Mouse (Mus musculus): ENCODE measurements around the gene Garnl3.

The Garnl3 gene

GRCm38 (mm10) chr2:32966689-32967631 lies 164.5 kb downstream of the Garnl3 start:
- DNase-seq = peak; percentile 91

- no peak for DNase-seq
These were observed 165.2 kb downstream of the Garnl3 start for GRCm38 (mm10) chr2:32966184-32966688.

GRCm38 (mm10) chr2:32965511-32966183 lies 165.8 kb downstream of the Garnl3 start:
- DNase-seq = no peak

GRCm38 (mm10) chr2:32964659-32965457 lies 166.6 kb downstream of the Garnl3 start:
- DNase-seq = no peak

GRCm38 (mm10) chr2:32963981-32964380 lies 167.5 kb downstream of the Garnl3 start:
- DNase-seq = no peak

- no peak for DNase-seq
These were observed 167.9 kb downstream of the Garnl3 start for GRCm38 (mm10) chr2:32963544-32963943.

DNA sequence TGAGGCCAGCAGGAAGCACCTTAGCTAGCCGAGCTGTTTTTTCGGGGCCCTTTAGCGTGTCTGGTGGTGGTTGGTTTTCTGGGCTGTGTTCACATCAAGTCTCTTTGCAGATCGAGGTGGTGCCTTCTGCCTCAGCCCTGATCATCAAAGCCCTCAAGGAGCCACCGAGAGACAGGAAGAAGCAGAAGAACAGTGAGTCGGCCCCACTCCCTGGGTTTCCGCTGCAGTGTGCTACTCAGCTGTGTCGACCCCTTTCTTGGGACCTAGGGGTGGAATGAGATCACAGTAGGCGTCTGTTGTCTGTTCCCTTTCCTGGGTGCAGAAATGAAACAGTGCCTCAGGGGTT lies 168.6 kb downstream of the Garnl3 start:
- DNase-seq = no peak

- no peak for DNase-seq
These were observed 169.2 kb downstream of the Garnl3 start for GRCm38 (mm10) chr2:32962062-32962874.

DNA sequence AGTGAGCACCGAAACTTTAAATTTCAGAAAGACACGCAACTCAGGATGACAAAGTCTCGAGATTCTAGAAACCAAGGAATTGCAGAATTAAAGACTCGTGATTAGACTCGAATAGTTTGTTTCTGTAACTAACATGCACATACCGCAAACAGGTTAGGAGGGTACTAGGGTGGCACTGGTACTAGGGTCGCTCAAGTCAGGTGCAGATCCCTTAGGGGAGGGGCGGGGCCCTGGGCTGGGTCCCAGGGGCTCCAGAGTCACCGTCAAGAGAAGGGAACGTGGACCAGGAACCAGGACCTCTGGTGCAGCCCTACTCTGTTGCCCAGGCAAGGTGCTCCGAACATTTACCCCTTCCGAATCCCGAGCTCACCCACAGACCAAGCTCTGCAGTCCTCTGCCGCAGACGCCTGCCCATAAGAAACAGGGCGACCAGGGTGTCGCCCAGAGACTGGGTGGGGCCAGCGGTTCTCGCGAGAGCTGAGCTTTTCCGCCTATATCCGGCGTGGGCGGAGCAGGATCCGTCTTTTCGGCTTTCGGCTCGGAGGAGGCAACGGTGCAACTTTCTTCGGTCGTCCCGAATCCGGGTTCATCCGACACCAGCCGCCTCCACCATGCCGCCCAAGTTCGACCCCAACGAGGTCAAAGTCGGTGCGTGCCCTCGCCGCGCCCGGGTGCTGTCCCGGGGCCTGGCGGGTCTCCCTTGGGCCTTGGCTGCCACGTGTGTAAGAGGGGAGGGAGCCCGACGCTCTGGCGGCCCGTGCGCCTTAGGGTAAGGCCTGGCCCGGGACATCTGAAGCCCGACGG lies 170.1 kb downstream of the Garnl3 start, which contains the start of the genes Rpl12 and Lrsam1:
Rpl12 (plus strand) TSS at position 368 of the 804 bp plus-strand sequence.
Lrsam1 (minus strand) TSS at position 423 of the 804 bp plus-strand sequence.
- peak; percentile 92 for DNase-seq

DNA sequence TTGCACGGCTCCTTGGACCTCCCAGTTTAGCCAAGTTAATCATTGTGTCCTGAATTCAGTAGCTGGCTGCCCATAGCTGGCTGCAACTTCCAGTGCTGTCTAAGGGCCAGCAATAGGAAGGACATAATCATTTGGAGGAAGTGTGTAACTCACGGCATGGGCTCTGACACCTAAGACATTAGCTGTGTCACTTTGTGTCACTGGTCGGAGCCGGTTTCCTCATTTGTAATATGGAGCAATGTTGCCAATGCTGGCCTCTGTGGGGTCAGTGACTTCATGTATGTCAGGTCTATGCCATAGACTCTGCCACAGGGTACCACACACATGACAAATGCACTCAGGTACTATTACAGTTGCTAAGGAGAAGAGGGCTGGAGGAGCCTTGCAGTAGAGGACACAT lies 171.2 kb downstream of the Garnl3 start:
- no peak for DNase-seq

GRCm38 (mm10) chr2:32957344-32957743 lies 174.1 kb downstream of the Garnl3 start:
- DNase-seq = no peak

DNA sequence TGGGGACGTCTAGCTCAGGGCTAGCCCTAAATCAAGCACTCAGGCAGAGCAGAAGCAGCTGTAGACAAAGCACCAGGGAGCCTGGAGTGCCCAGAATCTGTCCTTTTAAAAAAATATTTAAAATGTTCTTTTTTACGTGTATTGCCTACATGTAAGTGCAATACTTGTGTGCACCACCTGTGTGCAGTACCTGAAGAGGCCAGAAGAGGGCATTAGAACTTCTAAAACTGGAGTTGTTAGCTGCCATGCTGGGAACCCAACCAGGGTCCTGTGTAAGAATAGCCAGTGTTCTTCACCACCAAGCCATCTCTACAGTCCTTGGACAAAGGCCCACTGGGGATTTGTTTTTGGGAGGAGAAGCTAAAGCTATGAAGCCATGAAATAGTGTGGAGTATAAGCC lies 176.9 kb downstream of the Garnl3 start:
- DNase-seq = no peak

DNA sequence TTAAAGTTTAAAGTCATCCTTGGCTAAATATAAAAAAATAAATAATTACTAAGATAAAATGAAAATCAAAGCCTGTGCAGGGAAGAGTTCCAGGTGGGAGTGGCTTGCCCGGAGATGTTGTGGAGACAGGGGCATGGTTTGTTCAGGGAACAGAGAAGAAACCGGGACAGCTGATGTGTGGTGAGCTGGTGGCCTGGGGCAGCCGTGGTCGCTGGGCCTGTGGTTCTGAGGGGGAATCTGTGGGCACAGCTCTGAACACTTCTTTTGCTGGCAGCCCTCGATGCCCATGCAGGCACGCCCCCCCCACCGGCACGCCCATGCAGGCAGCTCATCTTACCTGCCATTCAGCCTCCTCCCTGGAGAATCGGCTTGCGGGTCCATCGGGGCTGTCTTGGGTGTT lies 184.0 kb downstream of the Garnl3 start:
- no peak for DNase-seq

GRCm38 (mm10) chr2:32940483-32940882 lies 191.0 kb downstream of the Garnl3 start:
- DNase-seq = no peak

- no peak for DNase-seq
These were observed 192.0 kb downstream of the Garnl3 start for GRCm38 (mm10) chr2:32939418-32939817.

DNA sequence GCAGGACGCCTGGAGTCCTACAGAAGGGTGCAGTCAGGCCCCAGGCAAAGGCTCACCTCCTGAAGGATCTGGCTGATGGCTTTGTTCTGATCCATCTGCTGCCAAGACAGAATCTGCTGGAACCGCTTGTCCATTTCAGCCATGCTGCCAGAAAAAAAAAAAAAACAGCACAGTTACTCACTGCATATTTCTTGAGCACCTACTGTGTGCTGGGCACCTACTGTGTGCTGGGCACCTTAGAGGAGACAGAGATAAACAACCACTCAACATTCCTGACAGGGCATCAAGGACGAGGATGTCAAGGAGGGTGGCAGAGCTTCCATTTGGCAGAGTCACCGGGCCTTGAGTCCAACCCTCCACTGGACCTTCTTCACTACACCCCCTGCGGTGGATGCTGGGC lies 192.7 kb downstream of the Garnl3 start:
- no peak for DNase-seq

Measured in cerebellum, adult 9-11 months (tissue).